Mouse (Mus musculus) embryonic facial prominence, embryonic 10.5 days (tissue): ENCODE data around the gene Echdc2. TPM values are rescaled to one million over a fixed set of nuclear protein-coding genes. Genes with fewer than 3 reads are reported as not detected.

Source experiments
- DNase-seq: peaks from one replicate; pipeline ENCODE4 v3.0.0-alpha.2; 2017; ENCODE audit warnings: low spot score
- H3K27ac ChIP-seq: fragments of 300-500 bp; sonication (generic); replicated peaks from 2 replicates; pipeline ENCODE4 v1.5.1; 2016; ENCODE audit warnings: mild to moderate bottlenecking
- H3K27me3 ChIP-seq: fragments of 300-500 bp; sonication (generic); replicated peaks from 2 replicates; pipeline ENCODE4 v1.6.1; 2016; ENCODE audit warnings: low read depth, mild to moderate bottlenecking; ENCODE audit not compliant: poor library complexity, severe bottlenecking
- H3K36me3 ChIP-seq: fragments of 300-500 bp; sonication (generic); replicated peaks from 2 replicates; pipeline ENCODE4 v1.6.1; 2016; ENCODE audit warnings: mild to moderate bottlenecking, moderate library complexity
- H3K4me1 ChIP-seq: fragments of 300-500 bp; sonication (generic); 2 replicates; pipeline ENCODE4 v1.6.1; 2016
- H3K4me3 ChIP-seq: fragments of 300-500 bp; sonication (generic); 2 replicates; pipeline ENCODE4 v1.5.1; 2016; ENCODE audit warnings: mild to moderate bottlenecking, moderate library complexity
- H3K9me3 ChIP-seq: fragments of 300-500 bp; sonication (generic); 2 replicates; pipeline ENCODE4 v1.6.1; 2016; ENCODE audit warnings: mild to moderate bottlenecking
- WGBS: fragments of 180-500 bp; shearing (Covaris S2); methylation state at CpG from one replicate; pipeline ENCODE4 v1.1.7; 2016; 5-methylcytosine and 5-hydroxymethylcytosine counted together
- polyA plus RNA-seq: library from polyadenylated mRNA; unstranded; fragments of >200 nt; fragmentation: Nextera tagmentation; extraction: Ambion mirVana; gene quantifications from 2 replicates; pipeline ENCODE4 v1.2.1, GENCODE M21; 2016

Gene Echdc2
- polyA plus RNA-seq, 1 experiment from 2014 or later: 27.6 TPM

DNA sequence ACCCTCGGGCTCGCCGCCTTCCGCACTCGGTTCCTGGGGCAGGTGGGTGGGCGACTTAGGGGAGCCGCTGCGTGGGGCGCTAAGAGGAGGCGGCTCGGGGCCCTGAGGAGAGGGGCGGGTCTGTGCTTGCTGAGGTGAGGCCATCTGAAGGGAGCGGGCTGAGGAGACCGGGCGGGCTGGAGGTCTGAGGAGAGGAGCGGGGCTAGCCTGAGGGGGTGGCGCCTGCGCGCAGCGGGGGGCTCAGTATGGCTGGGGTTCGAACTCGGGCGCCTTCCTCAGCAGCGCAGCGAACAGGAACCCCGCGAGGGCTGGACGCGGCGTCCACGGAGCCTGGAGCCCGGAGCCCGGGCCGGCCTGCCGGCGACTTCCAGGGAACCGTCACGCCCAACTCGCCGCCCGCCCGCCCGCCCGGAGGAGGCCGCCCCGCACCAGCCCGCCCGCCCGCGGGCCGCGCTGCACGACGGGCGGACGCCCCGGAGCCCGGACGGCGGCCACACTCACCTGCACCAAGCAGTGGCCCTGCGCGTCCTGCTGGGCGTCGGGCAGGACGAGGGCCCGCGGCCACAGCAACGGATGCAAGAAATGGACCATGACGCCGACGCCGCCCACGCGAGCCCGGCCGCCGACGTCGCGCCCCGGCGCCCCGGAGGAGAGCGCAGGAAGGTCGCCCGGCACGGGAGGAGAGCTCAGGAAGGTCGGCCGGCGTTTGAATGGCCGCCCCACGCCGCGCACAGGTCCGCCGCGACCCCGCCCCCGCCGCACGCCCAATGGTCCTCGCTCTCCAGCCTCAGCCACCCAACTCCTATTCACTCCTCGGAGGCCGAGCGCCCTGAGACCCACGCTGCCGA, 52.3 kb downstream of the Echdc2 start, which contains the start of gene Zyg11a:
Zyg11a (minus strand) TSS at position 717 of the 848 bp plus-strand sequence.
- DNase-seq: peak; percentile 52
- WGBS: under 1% methylated on average over 107 of the region's 107 CpGs
- H3K9me3 ChIP-seq: no peaks in the 10 kb centered on the region
- peak within 1 kb of the TSS; percentile 63 for H3K27ac ChIP-seq
- H3K27me3 ChIP-seq: peaks cover 67% of the 10 kb centered on the region
- peak within 1 kb of the TSS; percentile 60 for H3K4me3 ChIP-seq
- no peaks in the 10 kb centered on the region for H3K36me3 ChIP-seq
- peaks cover 15% of the 10 kb centered on the region for H3K4me1 ChIP-seq

DNA sequence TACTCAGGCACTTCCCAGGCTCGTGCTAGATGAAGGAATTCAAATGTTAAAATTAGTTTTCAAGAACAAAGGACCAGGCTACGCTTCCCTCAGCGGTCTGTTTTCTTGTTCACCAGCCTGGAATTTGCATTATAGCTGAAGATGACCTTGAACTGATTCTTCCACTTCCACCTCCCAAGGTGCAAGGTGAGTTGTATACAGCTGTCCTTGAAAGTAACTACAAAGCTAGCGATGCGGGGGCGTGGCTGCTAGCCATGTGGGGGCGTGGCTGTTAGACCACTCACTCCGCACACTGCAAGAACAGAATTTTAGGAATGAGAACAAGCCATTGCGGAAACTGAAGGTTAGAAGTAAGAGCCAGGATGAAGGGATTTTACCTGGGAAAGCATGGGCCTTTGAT, 53.8 kb downstream of the Echdc2 start:
- no peak overlapping the region for H3K4me3 ChIP-seq
- H3K27me3 ChIP-seq: peaks cover 67% of the 10 kb centered on the region
- no peak overlapping the region for H3K27ac ChIP-seq
- no peaks in the 10 kb centered on the region for H3K36me3 ChIP-seq
- 4% methylated on average over 9 of the region's 9 CpGs for WGBS
- H3K9me3 ChIP-seq: no peaks in the 10 kb centered on the region
- H3K4me1 ChIP-seq: peaks cover 15% of the 10 kb centered on the region
- peak; percentile 49 for DNase-seq

DNA sequence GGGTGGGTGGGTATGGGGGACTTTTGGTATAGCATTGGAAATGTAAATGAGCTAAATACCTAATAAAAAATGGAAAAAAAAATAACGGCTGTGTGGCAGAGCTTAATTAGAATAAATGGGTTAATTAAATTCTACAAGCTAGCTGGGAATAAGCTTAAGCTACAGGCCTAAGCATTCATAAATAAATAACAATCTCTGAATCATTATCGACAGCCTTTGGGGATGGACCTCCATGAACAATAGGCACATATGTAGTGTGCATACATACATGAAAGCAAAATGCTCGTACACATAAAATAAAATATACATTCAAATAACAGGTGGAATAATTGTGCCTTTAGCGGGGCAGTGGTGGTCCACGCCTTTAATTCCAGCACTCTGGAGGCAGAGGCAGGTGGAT, 57.3 kb downstream of the Echdc2 start:
- Histone ChIP-seq H3K27me3 (peaks cover 34% of the 10 kb centered on the region), H3K27ac (no peak overlapping the region), H3K4me3 (no peak overlapping the region), H3K4me1 (peaks cover 18% of the 10 kb centered on the region), H3K36me3 (no peaks in the 10 kb centered on the region), H3K9me3 (no peaks in the 10 kb centered on the region)
- WGBS: 92% methylated on average over 5 of the region's 5 CpGs
- DNase-seq: no peak

DNA sequence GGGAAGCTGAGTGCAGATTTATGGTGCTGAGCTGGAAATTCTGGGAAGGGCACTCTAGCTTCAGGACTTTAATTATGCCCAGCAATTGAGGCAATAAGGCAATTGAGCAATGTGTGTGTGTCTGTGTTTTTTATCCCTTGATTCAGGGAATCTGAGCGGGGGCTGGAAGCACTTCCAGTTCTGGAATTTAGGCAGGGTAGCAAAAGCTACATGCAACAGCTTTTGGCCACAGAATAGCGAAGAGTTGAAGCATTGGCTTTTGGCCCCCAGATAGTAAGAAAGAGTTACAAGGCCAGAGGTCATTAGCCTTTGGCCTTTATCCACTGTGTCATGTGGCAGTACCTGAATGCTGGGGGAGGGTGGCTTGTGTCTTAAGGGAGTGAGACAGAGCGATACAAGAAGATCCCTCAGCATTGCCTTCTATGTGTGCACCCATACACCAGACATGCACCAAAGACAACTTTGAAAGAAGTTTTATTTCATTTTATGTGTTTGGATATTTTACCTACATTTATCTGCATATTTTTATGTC, 60.2 kb downstream of the Echdc2 start:
- Histone ChIP-seq H3K4me3 (no peak overlapping the region), H3K9me3 (no peaks in the 10 kb centered on the region), H3K36me3 (no peaks in the 10 kb centered on the region), H3K27me3 (peaks cover 5% of the 10 kb centered on the region), H3K4me1 (peaks cover 9% of the 10 kb centered on the region), H3K27ac (no peak overlapping the region)
- DNase-seq: no peak
- WGBS: 43% methylated on average over 3 of the region's 3 CpGs

Other genes starting within 250 kb of the Echdc2 start
- gene Cpt2, start 241.8 kb upstream of the Echdc2 start, polyA plus RNA-seq: 35.7 and 38.4 TPM in 2 replicates
- not detected in 2 replicates for gene Slc1a7, start 197.1 kb upstream of the Echdc2 start, polyA plus RNA-seq
- gene Podn, start 69.0 kb upstream of the Echdc2 start, polyA plus RNA-seq: 0.05 and 0.38 TPM in 2 replicates
- gene Scp2, start 20.4 kb upstream of the Echdc2 start, polyA plus RNA-seq: 159 and 163 TPM in 2 replicates
- not detected in 2 replicates for gene Zyg11a, start 52.6 kb downstream of the Echdc2 start, polyA plus RNA-seq
- 14.7 and 15.4 TPM in 2 replicates for gene Zyg11b, start 135.7 kb downstream of the Echdc2 start, polyA plus RNA-seq
- gene Coa7, start 162.7 kb downstream of the Echdc2 start, polyA plus RNA-seq: 70.4 and 78.9 TPM in 2 replicates
- gene Shisal2a, start 217.9 kb downstream of the Echdc2 start, polyA plus RNA-seq: 4.0 and 5.6 TPM in 2 replicates
- 39.7 and 40.1 TPM in 2 replicates for gene Gpx7, start 241.5 kb downstream of the Echdc2 start, polyA plus RNA-seq